Mouse (Mus musculus): Measurements from ENCODE around the gene Ndnf.

- TF ChIP-seq TAL1 (IDR thresholded peaks at IDR 0.05; ENCODE audit: low read length) = no peak
- no peak for TF ChIP-seq GATA1 (IDR thresholded peaks at IDR 0.05; ENCODE audit: low read length)
These were observed 20.0 kb upstream of the Ndnf start for GRCm38 (mm10) chr6:65651376-65651775.

Data from erythroblast, embryonic 14.5 days (primary cell).